Mouse (Mus musculus) heart, adult 8-10 months (tissue): Measurements from ENCODE around the gene Isl1. TPM values are rescaled to one million over a fixed set of nuclear protein-coding genes. Genes with fewer than 3 reads are reported as not detected.

Experiments used
- DNase-seq: peaks from one replicate; pipeline ENCODE4 v3.0.0; 2022; ENCODE audit warnings: low spot score
- total RNA-seq, 4 experiments: library from RNA; stranded (reverse); gene quantifications; 2 replicates each; pipeline ENCODE4 v1.2.4; 2022

The Isl1 gene
- total RNA-seq, 4 experiments from 2014 or later = 0.16 TPM; not detected in 3

DNA sequence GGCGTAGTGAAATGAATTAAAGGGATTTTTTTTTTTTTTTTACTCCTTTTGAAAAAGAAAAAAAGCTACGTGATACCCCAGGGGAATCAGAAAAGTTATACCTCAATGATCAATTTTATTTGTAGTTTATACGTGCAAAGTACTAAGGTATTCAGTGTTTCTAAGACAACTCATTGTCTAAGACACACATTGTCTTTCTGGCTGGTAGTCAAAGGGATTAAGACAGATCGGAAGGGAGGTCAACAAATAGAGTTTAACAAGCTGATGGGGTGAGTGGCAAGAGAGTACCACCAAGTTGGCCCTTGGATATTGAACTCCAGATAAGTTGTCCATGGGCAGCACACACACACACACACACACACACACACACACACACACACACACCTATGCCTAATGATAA, 14.1 kb downstream of the Isl1 start:
- DNase-seq = no peak

DNA sequence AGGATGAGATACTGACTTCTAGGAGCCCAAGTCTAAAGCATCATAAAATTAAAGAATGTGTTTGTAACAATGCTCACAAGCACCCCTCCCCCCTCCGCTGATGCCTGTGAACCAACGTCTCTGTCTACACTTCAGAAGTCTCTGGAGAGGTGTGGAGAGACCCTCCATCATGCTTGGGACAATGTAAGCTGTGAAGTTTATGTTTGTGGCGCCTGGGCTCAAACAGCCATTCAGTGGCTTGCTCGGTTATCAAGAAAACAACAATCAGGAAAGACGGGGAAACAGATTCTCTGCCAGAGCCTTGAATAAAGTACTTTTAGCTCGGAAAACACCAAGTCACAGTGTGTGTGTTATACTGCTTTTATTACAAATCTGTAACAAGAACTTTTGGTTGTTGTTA, 14.8 kb downstream of the Isl1 start:
- no peak for DNase-seq

DNA sequence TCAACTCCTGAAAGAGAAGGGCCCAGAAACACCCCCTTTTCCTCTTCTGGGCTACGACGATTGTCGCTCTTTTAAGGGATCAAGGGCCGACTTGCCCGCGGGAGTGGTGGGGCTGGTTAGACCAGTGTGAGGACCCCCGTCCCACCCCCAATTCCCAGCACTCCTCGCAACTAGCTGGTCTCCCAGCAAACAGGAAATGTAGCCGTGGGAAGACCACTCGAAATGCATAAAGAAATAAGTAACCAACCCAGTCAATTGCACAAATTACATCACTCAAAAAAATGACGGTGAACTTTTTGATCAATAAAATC, 15.4 kb downstream of the Isl1 start:
- no peak for DNase-seq

DNA sequence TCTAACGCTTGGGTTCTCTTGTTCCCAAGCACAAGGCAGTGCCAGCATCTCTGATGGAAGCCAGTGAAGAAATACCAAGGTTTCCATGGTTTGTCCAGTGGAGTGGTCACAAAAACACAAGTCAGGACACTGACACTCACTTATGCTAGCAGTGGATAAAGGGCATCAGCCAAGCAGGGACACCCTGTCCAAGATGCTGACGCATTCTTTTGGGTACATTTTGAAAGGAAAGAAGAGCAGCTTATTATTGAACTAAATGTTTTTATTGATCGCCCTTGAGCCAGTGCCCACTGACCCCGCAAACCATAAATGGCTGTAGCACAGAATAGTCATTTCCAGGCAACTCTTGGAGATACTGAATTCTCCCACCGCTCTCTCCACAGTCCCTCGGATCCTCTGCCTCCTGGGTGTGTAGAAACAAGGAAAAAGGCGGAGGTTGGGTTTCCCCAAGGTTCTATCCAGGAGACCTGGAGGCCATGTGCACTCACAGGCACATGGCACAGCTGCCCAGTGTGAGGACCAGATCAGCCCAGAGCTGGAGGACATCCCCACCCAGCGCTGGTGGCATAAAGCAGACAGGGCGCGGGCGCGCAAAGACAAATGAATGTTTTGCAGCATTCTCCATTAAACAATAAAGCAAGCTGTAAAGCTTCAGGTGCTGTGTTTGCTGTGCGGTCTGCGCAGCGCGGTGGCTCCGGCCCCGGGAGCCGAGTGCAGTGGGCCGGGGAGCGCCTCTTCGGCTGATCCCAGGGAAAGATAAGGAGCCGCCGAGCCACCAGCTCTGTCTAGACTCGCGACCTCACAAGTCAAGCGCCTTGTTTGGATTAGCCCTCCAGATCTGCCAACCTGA, 16.0 kb downstream of the Isl1 start:
- DNase-seq = no peak

DNA sequence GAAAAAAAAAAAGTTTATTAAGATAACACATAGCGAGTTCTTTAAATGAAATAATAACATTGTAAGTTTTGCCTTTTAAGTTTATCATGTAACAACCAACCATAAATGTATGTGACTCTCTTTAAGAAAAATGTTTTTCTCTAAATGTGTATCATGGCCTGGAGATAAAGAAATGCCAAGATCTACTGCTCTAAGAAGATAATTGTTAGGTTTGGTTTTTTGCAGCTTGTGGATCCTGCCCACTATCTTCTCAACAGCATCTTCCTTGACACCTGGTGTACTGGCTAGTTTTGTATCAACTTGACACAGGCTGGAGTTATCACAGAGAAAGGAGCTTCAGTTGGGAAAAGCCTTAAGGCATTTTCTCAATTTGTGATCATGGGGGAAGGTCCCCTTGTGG, 19.8 kb downstream of the Isl1 start:
- no peak for DNase-seq

DNA sequence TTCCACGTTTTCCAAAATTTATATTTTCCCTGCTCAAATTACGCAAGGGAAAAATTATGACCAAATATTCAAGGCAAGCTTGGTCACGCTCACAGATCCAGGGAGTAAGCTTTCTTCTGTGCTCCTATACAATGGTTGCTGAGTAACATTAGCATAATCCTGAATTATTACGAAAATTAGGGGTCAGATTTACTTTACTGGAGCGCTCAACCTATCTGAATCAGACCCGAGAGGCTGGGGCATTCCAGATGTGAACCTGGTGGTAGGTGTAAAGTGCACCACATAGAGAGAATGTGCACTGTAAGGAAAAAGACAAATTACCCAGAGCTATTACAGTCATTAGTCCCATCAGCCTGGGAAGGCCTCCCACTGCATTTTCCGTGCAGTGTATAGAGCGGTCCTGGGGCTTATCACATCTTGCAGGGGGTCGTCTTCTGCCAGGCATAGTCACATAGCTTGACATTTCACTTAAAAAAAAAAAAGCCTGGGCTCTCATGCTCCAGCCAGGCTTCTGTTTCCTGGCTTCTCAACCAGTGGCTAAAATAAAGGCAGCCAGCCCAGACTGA, 30.2 kb downstream of the Isl1 start:
- no peak for DNase-seq
